Mouse (Mus musculus): ENCODE measurements around the gene Gm10638.
A peak's percentile ranks its signal among the peaks of the same experiment; 100 is the strongest.

Gm10638 gene

GRCm38 (mm10) chr8:86740899-86741298 lies 4.6 kb upstream of the Gm10638 start:
- DNase-seq (ENCODE audit: low spot score) = no peak

GRCm38 (mm10) chr8:86741627-86742026 lies 3.9 kb upstream of the Gm10638 start:
- no peak for DNase-seq (ENCODE audit: low spot score)

- DNase-seq (ENCODE audit: low spot score) = no peak
Observed at GRCm38 (mm10) chr8:86742605-86743345, 2.7 kb upstream of the Gm10638 start.

- no peak for DNase-seq (ENCODE audit: low spot score)
Observed at GRCm38 (mm10) chr8:86744313-86745220, 932 bp upstream of the Gm10638 start.

- peak; percentile 98 for DNase-seq (ENCODE audit: low spot score)
Observed at GRCm38 (mm10) chr8:86745935-86746441, 489 bp downstream of the Gm10638 start.

- no peak for DNase-seq (ENCODE audit: low spot score)
Observed at GRCm38 (mm10) chr8:86746511-86746910, 1.0 kb downstream of the Gm10638 start.

- DNase-seq (ENCODE audit: low spot score) = no peak
Observed at GRCm38 (mm10) chr8:86749842-86750241, 4.3 kb downstream of the Gm10638 start.

GRCm38 (mm10) chr8:86756948-86757733 lies 11.6 kb downstream of the Gm10638 start:
- no peak for DNase-seq (ENCODE audit: low spot score)

- no peak for DNase-seq (ENCODE audit: low spot score)
Observed at GRCm38 (mm10) chr8:86758651-86759050, 13.2 kb downstream of the Gm10638 start.

GRCm38 (mm10) chr8:86759090-86759491 lies 13.6 kb downstream of the Gm10638 start:
- no peak for DNase-seq (ENCODE audit: low spot score)

GRCm38 (mm10) chr8:86760746-86761145 lies 15.2 kb downstream of the Gm10638 start:
- DNase-seq (ENCODE audit: low spot score) = no peak

- no peak for DNase-seq (ENCODE audit: low spot score)
Observed at GRCm38 (mm10) chr8:86762806-86763205, 17.3 kb downstream of the Gm10638 start.

- DNase-seq (ENCODE audit: low spot score) = no peak
Observed at GRCm38 (mm10) chr8:86765155-86765554, 19.7 kb downstream of the Gm10638 start.

GRCm38 (mm10) chr8:86765669-86766068 lies 20.2 kb downstream of the Gm10638 start:
- DNase-seq (ENCODE audit: low spot score) = no peak

- DNase-seq (ENCODE audit: low spot score) = no peak
Observed at GRCm38 (mm10) chr8:86766548-86767211, 21.2 kb downstream of the Gm10638 start.

- DNase-seq (ENCODE audit: low spot score) = peak; percentile 49
Observed at GRCm38 (mm10) chr8:86768499-86768898, 23.0 kb downstream of the Gm10638 start.

GRCm38 (mm10) chr8:86769945-86770715 lies 24.6 kb downstream of the Gm10638 start:
- DNase-seq (ENCODE audit: low spot score) = no peak

- DNase-seq (ENCODE audit: low spot score) = no peak
Observed at GRCm38 (mm10) chr8:86779207-86779606, 33.7 kb downstream of the Gm10638 start.

- DNase-seq (ENCODE audit: low spot score) = no peak
Observed at GRCm38 (mm10) chr8:86781094-86781493, 35.6 kb downstream of the Gm10638 start.

- DNase-seq (ENCODE audit: low spot score) = no peak
Observed at GRCm38 (mm10) chr8:86786498-86786897, 41.0 kb downstream of the Gm10638 start.

All from testis, postnatal 10 days (tissue).